Mouse (Mus musculus) olfactory bulb, adult 2 months (tissue): ENCODE measurements at regions not wholly inside any gene's neighbourhood (a gene's known extent, or its start where the extent isn't known, plus 50 kb on each side); places are given as distances from the start of the nearest gene placed in this dataset.

Experiments used
- H3K27ac ChIP-seq: fragments of 200-500 bp; 2 replicates; pipeline ENCODE4 v1.5.1; 2012; ENCODE audit warnings: low read depth, low read length; ENCODE audit not compliant: insufficient read depth
- H3K4me1 ChIP-seq: fragments of 200-500 bp; 2 replicates; pipeline ENCODE4 v1.6.1; 2012; ENCODE audit warnings: low read length; ENCODE audit not compliant: control insufficient read depth, insufficient read depth
- H3K4me3 ChIP-seq: fragments of 200-500 bp; 2 replicates; pipeline ENCODE4 v1.5.1; 2012; ENCODE audit warnings: mild to moderate bottlenecking, low read depth, low read length, moderate library complexity; ENCODE audit not compliant: insufficient read depth
- CTCF ChIP-seq: fragments of 200-500 bp; IDR thresholded peaks from 2 replicates; pipeline ENCODE4 v1.5.1; 2012; ENCODE audit warnings: low read depth, mild to moderate bottlenecking, low read length, moderate library complexity; ENCODE audit not compliant: insufficient read depth
- POLR2A ChIP-seq: fragments of 200-500 bp; IDR thresholded peaks from 2 replicates; pipeline ENCODE4 v1.6.1; 2012; ENCODE audit warnings: mild to moderate bottlenecking, low read depth, low read length, moderate library complexity; ENCODE audit not compliant: insufficient read depth
- WGBS: fragments of 180-500 bp; shearing (Covaris S2); methylation state at CpG from one replicate; pipeline ENCODE4 v1.1.7; 2018; 5-methylcytosine and 5-hydroxymethylcytosine counted together

GRCm38 (mm10) chr5:133025121-133025520 lies 482.0 kb upstream of the Auts2 start:
- whole genome bisulfite sequencing = 71% methylated on average over 4 of the region's 4 CpGs
- TF ChIP-seq CTCF = no peak
- Histone ChIP-seq H3K4me3 (no peak overlapping the region), H3K27ac (no peak overlapping the region), H3K4me1 (no peaks in the 10 kb centered on the region; the same call in 1 of the 2 replicates)

DNA sequence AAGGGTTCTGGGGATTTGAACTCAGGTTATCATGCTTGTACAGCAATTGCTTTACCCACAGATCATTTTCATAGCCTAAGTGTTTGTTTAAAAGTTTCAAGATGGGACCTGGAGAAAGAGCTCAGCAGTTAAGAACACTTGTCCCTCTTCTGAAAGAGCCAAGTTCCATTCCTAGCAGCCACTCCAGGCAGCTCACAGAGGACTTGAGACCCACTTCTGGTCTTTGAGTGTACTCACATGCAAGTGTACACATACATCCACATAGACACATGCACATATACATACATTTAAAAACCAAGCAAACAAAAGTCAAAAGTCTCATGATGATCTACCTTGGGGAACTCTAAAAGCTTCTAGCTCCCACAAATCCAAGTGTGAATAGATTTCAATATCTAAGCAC lies 477.7 kb upstream of the Auts2 start:
- no peaks in the 10 kb centered on the region; the same call in 1 of the 2 replicates for H3K4me1 ChIP-seq
- TF ChIP-seq CTCF (no peak), POLR2A (no peak)
- H3K27ac ChIP-seq = no peak overlapping the region
- H3K4me3 ChIP-seq = no peak overlapping the region

GRCm38 (mm10) chr5:133020116-133020515 lies 477.0 kb upstream of the Auts2 start:
- 64% methylated on average over 1 of the region's 1 CpGs for WGBS
- Histone ChIP-seq H3K4me3 (no peak overlapping the region), H3K27ac (no peak overlapping the region), H3K4me1 (no peaks in the 10 kb centered on the region)
- TF ChIP-seq CTCF (no peak), POLR2A (no peak)

DNA sequence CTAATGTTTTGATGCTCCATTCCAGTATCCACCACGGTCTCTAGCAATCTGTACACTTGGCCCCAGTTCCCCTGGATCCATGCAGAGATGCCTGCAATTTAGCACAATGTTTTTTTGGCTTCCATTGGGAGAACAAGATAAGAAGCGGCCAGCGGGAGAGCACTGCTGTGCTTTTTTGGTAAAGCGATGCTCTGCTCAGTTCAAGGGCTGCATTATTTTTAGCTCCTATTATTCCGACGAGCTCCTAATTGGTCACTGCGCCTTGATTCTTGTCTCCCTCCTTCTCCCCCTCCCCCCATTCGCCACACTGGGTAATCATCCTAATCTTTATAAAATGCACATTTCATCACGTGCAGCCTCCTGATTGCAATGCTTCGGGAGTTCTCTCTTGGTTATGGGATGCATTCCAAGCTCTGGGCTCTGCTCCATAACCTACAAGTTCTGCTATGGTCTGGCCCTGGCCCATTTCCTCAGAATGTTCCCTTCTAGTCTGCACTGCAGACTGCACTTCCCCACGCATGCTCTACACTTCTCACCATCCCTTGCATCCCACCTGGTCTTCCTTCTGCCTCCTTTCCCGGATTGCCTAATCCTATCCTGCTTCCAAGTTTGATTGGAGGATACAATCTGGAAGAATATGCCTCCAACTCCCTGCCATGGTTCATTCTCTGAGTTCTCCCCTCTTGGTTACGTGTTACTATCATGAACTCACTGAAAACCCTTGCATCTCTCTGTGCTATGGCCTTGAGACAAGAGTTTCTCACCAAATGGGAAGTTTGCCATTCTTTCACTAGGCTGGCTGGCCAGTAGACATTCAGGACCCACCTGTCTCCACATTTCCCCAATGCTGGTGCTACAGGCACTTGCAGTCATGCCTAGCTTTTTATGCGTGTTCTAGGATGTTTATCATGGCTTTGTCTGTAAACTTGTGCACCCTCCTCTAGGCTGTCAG lies 467.8 kb upstream of the Auts2 start:
- Histone ChIP-seq H3K4me1 (peaks cover 7% of the 10 kb centered on the region), H3K4me3 (no peak overlapping the region), H3K27ac (0 out of 2 replicates have a peak overlapping the region, but pooled peaks have one; percentile 0)
- TF ChIP-seq CTCF (no peak), POLR2A (no peak)
- 29% methylated on average over 14 of the region's 14 CpGs for WGBS

DNA sequence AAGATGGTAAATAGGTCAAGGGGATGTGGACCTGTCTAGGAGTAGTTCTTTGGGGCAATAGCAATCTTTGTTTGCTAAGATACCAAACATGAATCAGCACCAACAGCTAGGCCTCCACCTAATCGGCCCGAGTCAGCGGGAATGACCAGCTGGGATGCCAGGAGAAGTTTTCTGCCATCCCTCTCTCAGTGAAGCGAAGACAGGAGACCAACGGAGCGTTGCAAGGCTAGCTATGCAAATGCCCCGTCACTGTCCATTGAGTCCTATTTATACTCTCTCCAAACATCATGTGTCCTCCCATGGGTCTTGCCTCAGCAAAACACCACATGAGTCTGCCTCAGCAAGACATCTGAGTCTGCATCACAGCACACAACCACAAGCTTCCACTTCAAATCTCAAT lies 439.7 kb upstream of the Auts2 start:
- TF ChIP-seq POLR2A (no peak), CTCF (no peak)
- no peak overlapping the region for H3K27ac ChIP-seq
- no peak overlapping the region for H3K4me3 ChIP-seq
- 92% methylated on average over 7 of the region's 7 CpGs for WGBS
- no peaks in the 10 kb centered on the region for H3K4me1 ChIP-seq

DNA sequence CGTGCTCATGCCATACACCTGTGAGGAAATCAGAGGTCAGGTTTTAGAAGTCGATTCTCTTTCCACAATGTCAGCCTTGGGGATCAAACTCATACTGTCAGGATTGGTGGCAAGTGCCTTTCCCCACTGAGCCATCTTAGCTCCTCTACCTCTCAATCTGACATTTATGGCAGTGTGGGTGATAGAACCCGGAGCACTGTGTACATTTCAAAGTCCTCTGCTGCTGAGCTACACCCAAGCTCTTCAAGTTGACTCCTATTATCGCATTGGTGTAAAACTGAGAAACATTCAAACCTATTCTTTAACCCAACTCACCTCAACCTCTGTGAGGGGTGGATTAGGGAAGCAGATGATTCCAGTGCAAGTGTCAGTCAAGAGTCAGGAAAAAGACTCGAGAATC lies 435.9 kb upstream of the Auts2 start:
- TF ChIP-seq CTCF (no peak), POLR2A (no peak)
- Histone ChIP-seq H3K4me3 (no peak overlapping the region), H3K27ac (no peak overlapping the region), H3K4me1 (no peaks in the 10 kb centered on the region)
- 95% methylated on average over 5 of the region's 5 CpGs for WGBS

DNA sequence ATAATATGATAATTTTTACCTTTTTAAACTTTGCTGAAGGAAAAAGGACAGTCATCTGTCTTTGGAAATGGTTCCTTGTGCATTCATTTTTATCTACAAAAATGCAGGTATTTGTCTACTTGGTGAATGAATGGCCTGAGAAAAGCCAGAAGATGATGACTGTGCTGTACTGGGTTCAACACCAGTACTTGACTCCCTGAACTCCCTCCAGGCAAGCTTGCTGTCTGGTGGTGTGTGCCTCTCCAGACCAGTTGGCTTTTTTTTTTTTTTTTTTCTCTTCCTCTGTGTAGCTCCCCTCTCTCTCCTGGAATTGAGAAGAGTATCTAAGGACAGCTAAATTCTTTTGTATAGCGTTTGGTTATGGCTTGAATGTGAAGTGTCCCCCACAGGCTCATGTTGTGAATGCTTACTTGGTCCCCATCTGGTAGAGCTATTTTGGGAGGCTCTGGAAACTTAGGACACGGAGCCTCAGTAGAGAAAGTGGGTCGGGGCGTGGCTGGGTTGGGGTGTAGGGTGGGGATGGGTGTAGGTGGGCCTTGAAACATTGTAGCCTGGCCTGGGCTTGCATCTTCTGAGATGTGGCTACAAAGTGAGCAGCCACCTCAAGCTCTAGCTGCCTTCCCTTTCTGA lies 432.3 kb upstream of the Auts2 start:
- WGBS = 79% methylated on average over 4 of the region's 4 CpGs
- Histone ChIP-seq H3K4me3 (no peak overlapping the region), H3K27ac (no peak overlapping the region), H3K4me1 (peaks cover 6% of the 10 kb centered on the region; the same call in 1 of the 2 replicates)
- TF ChIP-seq POLR2A (no peak), CTCF (no peak)

- H3K4me1 ChIP-seq = peaks cover 6% of the 10 kb centered on the region; the same call in 1 of the 2 replicates
- no peak for TF ChIP-seq CTCF
- TF ChIP-seq POLR2A = no peak
- no peak overlapping the region for H3K27ac ChIP-seq
- 79% methylated on average over 3 of the region's 3 CpGs for WGBS
- H3K4me3 ChIP-seq = no peak overlapping the region
Observed at GRCm38 (mm10) chr5:132974876-132975275, 431.7 kb upstream of the Auts2 start.

DNA sequence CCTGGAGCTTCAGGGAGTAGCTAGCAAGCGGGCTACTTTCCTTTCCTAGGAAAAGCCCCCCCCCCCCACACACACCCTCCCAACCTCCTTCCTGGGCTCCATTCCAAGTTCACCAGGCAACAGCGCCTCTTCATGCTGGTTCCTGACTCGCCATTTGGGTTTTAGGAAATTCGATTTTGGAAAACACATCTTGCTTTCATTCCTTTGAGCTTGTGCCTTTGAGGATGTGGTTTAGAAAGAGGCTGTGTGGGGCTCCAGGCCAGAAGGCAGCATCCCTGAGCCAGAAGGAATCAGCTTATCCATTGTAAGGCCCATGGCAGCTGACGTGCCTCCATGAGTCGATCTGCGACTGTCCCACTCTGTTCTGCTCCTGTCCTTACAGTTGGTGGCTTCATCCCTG lies 427.9 kb upstream of the Auts2 start:
- 54% methylated on average over 7 of the region's 7 CpGs for WGBS
- TF ChIP-seq POLR2A (no peak), CTCF (no peak)
- Histone ChIP-seq H3K27ac (no peak overlapping the region), H3K4me1 (peaks cover 6% of the 10 kb centered on the region; the same call in 1 of the 2 replicates), H3K4me3 (no peak overlapping the region)
